Mouse (Mus musculus) monocyte, adult 5-6 weeks (primary cell): ENCODE data around the gene Snapin. TPM values are rescaled to one million over a fixed set of nuclear protein-coding genes. Genes with fewer than 3 reads are reported as not detected.
A peak's percentile ranks its signal among the peaks of the same experiment; 100 is the strongest.

Experiments
- ATAC-seq: fragments of 153-309, 156-312 bp; replicated peaks from 2 replicates; pipeline ENCODE4 v1.8.0; 2017; ENCODE audit warnings: mild to moderate bottlenecking; ENCODE audit not compliant: low TSS enrichment, insufficient number of reproducible peaks, severe bottlenecking, poor library complexity, low FRiP score
- total RNA-seq: library from RNA; stranded (forward); fragments of 200-1000, 200-491, 200-594 nt; gene quantifications from 3 replicates; pipeline ENCODE4 v1.2.3, GENCODE M21; 2017

Gene Snapin
- total RNA-seq, 1 experiment from 2014 or later: 62.0 TPM

DNA sequence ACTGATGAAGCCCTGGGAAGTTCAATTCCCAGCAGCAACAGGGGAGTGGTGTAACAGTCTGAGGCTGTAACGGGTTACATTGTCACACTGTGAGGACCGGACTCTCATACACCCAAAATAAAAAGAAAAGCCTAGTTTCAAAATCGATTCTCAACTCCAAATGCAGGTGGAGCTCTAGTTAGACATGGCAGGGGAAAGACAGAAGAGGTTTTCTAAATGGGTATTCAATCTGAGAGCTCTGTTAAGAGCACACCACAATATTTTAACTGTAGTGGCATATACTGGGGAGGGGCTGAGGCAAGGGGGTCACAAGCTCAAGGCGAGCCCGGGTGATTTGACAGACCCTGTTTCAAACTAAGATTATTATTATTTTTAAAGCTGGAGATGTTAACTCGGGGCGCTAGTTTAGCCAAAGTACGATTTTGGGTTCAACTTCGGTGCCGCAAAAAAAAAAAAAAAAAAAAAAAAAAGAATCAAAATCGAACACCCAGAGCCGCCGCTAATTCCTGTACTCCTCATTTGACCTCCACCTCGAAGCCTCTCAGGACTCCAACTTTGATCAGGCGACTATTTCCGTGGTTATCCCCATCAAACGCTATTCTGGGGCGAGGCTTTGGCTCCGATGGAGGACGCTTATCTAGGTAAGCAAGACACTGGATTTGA, 17.6 kb upstream of the Snapin start:
- ATAC-seq: peak; percentile 14; the same call in 1 of the 2 replicates

DNA sequence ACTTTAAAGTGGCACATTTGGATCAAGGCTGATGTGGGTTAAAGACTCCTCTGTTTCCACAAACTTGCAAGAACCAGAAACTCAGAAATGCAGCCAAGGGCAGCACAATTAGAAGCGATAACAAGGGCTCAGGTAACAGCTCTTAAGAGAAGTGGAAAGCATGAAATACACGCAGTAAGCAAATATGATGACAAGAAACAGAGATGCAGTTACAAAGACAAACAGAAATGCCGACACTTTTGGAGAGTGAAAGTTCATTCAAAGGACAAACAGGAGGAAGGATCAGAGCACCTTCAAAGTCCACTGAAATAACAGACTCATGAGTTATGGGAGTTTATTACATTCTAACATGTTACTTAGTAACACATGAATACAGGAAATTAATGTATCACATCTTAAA, 15.5 kb upstream of the Snapin start:
- no peak for ATAC-seq

- no peak for ATAC-seq
Measured at GRCm38 (mm10) chr3:90505216-90505615, 14.4 kb upstream of the Snapin start.

GRCm38 (mm10) chr3:90503444-90503843, 12.6 kb upstream of the Snapin start:
- ATAC-seq: no peak

DNA sequence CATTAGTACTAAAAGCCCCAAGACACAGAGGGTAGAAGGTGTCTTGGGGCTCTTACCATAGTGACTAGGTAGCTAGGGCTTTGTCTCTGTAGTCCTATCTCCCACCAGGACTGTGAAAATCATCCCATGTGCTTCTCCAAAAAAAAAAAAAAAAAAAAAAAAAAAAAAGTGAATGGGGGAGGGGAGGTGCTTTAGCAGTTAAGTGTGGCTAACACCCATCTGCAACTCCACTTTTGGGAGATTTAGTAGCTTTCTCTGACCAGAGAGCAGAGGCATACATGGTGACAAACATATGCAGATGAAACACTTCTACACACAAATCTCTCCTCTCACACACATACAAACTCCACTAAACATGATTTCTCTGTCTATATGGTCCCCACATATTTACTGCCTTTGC, 6.8 kb upstream of the Snapin start:
- no peak for ATAC-seq

DNA sequence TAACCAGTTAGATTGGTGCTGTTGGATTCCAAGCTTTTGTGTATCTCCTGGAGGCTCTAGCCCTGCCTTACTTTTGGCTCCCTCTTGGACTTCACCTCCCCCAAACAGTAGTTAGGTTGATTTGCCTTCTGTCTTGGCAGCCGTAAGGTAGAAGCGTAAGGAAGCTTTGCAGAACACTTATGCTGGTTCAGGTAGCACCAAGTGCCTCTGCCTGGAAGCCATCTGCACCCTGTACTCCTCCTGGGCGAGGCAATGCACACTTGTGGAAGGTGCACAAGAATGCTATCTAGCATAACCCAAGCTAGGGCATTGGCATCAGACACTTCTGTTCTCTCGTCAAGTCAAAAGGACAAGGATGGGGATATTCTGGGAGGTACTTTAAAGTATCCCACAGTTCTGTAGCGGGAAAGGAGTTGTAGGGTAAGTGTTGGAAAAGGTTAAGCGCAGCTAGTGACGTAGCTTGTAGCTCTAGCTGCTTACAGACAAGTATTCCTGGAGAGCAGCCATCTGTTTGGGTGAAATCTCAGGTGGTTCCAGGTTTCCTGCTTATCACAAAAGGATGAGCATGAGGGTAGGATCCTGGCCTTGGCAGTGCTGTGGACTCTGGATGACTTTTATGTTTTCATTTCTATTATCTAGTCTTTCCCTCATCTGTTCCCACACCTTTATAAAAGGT, 5.2 kb upstream of the Snapin start:
- ATAC-seq: no peak

DNA sequence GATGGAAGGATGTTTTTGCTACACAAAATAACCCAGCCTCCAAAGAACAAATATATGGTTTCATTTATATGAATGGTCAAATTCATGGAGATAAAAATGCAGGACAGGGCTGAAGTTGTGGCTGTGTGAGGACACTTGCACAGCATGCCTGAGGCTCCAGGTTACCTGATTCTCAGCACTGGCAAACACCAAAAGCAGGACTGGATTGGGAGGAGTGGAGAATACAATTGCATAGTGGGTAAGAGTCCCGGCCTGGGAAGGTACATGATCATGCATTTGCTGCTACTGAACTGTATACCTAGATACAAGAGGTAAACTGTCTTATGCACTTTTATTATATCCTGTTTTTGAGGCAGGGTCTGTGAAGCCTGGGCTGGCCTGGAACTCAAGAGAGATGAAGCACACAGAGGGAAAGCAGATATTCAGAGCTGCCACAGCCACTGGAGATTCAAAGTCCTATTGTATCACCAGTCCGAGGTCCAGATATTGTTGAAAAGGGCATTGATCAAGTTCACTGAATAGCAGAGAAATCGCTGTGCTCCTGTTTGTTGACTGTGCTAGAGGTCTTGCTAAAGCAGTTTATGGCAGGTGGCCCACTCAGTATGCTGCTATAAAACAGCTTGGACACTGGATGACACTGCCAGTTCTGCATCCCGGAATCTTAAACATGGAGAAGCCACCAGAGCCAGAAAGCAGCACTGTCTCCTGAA, 3.2 kb upstream of the Snapin start:
- no peak for ATAC-seq

DNA sequence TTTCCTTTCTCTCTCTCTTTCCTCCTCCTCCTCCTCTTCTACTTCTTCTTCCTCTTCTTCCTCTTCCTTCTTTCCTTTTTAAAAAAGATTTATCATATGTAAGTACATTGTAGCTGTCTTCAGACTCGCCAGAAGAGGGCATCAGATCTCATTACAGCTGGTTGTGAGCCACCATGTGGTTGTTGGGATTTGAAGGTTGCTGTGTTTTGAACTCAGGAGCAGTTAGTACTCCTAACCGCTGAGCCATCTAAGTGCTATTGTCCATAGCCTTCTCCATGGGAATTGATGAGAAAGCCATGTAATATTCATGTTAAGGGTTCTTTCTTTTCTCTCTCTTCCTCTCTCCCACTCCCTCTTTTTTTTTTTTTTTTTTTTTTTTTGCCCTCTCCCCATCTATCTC, 517 bp upstream of the Snapin start:
- 0 out of 2 replicates have a peak, but pooled peaks have one; percentile 16 for ATAC-seq

GRCm38 (mm10) chr3:90488576-90488975, 2.3 kb downstream of the Snapin start:
- no peak for ATAC-seq

GRCm38 (mm10) chr3:90486998-90487397, 3.8 kb downstream of the Snapin start:
- no peak for ATAC-seq

DNA sequence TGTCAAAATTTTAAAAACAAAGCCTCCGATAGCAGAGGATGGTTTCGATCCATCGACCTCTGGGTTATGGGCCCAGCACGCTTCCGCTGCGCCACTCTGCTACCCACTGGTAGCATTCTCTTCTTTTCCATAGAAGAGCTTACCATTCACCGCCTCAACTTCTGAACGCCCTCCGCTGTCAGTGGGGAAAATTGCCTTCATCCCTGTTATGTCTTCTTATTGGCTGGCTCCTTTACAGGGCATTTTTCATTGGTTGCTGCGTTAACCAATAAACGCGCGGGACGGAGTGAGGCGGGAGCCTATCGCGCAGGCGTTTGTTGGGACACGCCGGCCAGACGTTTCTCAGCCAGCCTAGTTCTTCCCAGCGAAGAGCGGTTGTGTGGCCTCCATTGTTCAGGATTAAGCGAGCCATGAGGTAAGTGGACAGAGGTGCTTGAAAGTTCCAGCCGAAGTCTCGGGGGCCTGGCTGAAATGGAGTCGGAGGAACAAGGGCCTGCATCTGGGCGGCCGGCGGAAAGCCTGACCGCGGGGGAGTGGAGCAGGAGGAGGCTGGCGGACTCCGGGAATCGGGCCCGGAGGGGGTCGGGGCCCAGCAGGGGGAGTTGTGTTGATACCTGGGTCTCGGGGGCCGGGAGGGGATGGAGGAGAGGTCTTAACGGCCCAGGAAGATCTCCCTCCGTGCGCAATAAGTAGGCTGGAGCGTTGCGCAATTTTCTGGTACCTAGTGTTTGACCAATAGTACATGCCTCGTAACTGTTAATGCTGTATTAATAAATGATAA, 14.8 kb downstream of the Snapin start, which contains the start of gene Ilf2:
TSS of gene Ilf2 (plus strand) at position 296 of the 781 bp plus-strand sequence.
- peak; percentile 97 for ATAC-seq

- ATAC-seq: no peak
Measured at GRCm38 (mm10) chr3:90475151-90475830, 15.5 kb downstream of the Snapin start.

- no peak for ATAC-seq
Measured at GRCm38 (mm10) chr3:90472213-90472612, 18.6 kb downstream of the Snapin start.

GRCm38 (mm10) chr3:90467618-90468300, 23.1 kb downstream of the Snapin start:
- no peak for ATAC-seq

- ATAC-seq: 0 out of 2 replicates have a peak, but pooled peaks have one; percentile 23
Measured at GRCm38 (mm10) chr3:90466311-90466766, 24.5 kb downstream of the Snapin start.

GRCm38 (mm10) chr3:90465686-90466310, 25.0 kb downstream of the Snapin start, which contains the start of gene Npr1:
Gene Npr1 (minus strand): TSS chr3:90465866.
- ATAC-seq: peak; percentile 19; the same call in 1 of the 2 replicates

DNA sequence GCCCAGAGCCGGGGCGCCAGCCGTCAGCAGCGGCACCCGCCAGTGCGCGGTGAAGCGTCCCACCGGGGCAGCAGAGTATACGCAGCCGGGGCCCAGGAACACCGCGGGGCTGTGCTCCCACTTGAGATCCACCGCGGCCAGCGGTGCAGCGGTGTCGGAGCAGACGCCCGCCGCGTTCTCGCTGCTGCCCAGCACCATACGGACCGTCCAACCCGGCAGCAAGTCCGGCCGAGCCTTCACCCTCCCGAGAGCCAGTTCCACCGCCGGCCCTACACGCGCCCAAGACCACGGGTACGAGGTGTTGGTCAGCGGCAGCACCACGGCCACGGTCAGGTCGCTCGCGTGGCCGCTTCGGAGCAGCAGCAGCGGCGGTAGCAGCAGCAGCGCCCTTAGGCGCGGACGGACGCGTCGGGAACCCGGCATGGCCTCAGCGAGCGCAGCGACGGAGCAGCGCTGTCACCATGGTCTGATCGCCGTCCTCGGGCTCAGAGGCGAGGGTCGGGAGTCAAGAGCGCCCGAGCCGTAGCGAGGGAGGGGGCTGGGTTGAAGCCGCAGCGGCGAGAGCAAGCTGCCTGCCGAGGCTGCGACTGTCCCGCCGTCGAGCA, 25.6 kb downstream of the Snapin start:
- ATAC-seq: no peak
